Mouse (Mus musculus): ENCODE results near the gene Prss44. TPM values are rescaled to one million over a fixed set of nuclear protein-coding genes. Genes with fewer than 3 reads are reported as not detected.

The Prss44 gene
- polyA plus RNA-seq, 1 experiment from 2014 or later = not detected

DNA sequence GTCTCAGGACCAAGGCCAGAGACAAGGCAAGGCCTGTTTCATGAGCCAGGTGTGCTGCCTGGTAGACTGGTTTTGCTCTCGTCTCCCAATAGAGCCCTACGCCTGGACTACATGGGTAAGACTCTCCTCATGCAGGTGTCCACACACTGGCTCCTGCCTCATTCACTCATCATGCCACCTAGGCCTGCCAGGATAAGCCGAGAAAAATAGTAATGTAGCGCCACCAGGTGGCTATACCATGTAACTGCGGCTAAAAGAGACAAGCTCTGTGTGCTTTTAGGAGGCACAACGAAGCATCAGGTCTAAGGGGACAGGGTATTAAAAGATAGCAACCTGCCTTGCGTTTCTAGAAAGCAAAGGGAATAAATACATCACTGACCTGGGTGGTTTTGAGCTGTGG is 57.2 kb downstream of the Prss44 start:
- H3K27ac ChIP-seq (ENCODE audit: low read depth, low read length) = no peak overlapping the region
- no peak overlapping the region for H3K4me2 ChIP-seq (replicated peaks; ENCODE audit: low read depth, low read length)
- 20% methylated on average over 7 of the region's 7 CpGs for WGBS
- no peak overlapping the region for H3K9ac ChIP-seq (ENCODE audit: low read depth, low read length)
- H3K27me3 ChIP-seq (ENCODE audit: control insufficient read depth, insufficient read depth, low read length) = peaks cover 16% of the 10 kb centered on the region
- no peak overlapping the region for H3K4me3 ChIP-seq (ENCODE audit: low read length)
- no peak for ATAC-seq (ENCODE audit: low FRiP score, low TSS enrichment)
- peaks cover 18% of the 10 kb centered on the region; the same call in 1 of the 2 replicates for H3K4me1 ChIP-seq (ENCODE audit: control insufficient read depth, insufficient read depth, low read length)
- H3K36me3 ChIP-seq (ENCODE audit: control insufficient read depth, insufficient read depth, low read length) = no peaks in the 10 kb centered on the region
- no peaks in the 10 kb centered on the region for H3K9me3 ChIP-seq (ENCODE audit: control insufficient read depth, low read length)

Other genes starting within 250 kb of the Prss44 start
- gene Nradd, start 189.5 kb upstream of the Prss44 start, polyA plus RNA-seq (2014; fragmentation: Nextera tagmentation; extraction: Ambion mirVana) = 23.6 and 64.4 TPM in 2 replicates
- 2.6 and 4.8 TPM in 2 replicates for gene Nbeal2, start 159.8 kb upstream of the Prss44 start, polyA plus RNA-seq (2014; fragmentation: Nextera tagmentation; extraction: Ambion mirVana)
- 160 and 193 TPM in 2 replicates for gene Ccdc12, start 157.5 kb upstream of the Prss44 start, polyA plus RNA-seq (2014; fragmentation: Nextera tagmentation; extraction: Ambion mirVana)
- gene Myl3, start 72.1 kb upstream of the Prss44 start, polyA plus RNA-seq (2014; fragmentation: Nextera tagmentation; extraction: Ambion mirVana) = 0.96 and 1.4 TPM in 2 replicates
- gene Pth1r, start 66.8 kb upstream of the Prss44 start, polyA plus RNA-seq (2014; fragmentation: Nextera tagmentation; extraction: Ambion mirVana) = 27.3 and 40.9 TPM in 2 replicates
- not detected in 2 replicates for gene Prss42, start 15.8 kb upstream of the Prss44 start, polyA plus RNA-seq (2014; fragmentation: Nextera tagmentation; extraction: Ambion mirVana)
- not detected in 2 replicates for gene Prss43, start 12.7 kb downstream of the Prss44 start, polyA plus RNA-seq (2014; fragmentation: Nextera tagmentation; extraction: Ambion mirVana)
- not detected in 2 replicates for gene Prss45, start 20.6 kb downstream of the Prss44 start, polyA plus RNA-seq (2014; fragmentation: Nextera tagmentation; extraction: Ambion mirVana)
- not detected in 2 replicates for gene Prss46, start 30.5 kb downstream of the Prss44 start, polyA plus RNA-seq (2014; fragmentation: Nextera tagmentation; extraction: Ambion mirVana)
- gene Prss50, start 44.0 kb downstream of the Prss44 start, polyA plus RNA-seq (2014; fragmentation: Nextera tagmentation; extraction: Ambion mirVana) = 0.24 and 1.1 TPM in 2 replicates
- 2.4 and 4.1 TPM in 2 replicates for gene Als2cl, start 65.9 kb downstream of the Prss44 start, polyA plus RNA-seq (2014; fragmentation: Nextera tagmentation; extraction: Ambion mirVana)
- 0.38 and 0.49 TPM in 2 replicates for gene Tmie, start 66.1 kb downstream of the Prss44 start, polyA plus RNA-seq (2014; fragmentation: Nextera tagmentation; extraction: Ambion mirVana)
- gene Fam240a, start 102.9 kb downstream of the Prss44 start, polyA plus RNA-seq (2014; fragmentation: Nextera tagmentation; extraction: Ambion mirVana) = not detected in 2 replicates
- not detected in 2 replicates for gene Tdgf1, start 132.2 kb downstream of the Prss44 start, polyA plus RNA-seq (2014; fragmentation: Nextera tagmentation; extraction: Ambion mirVana)
- 0.15 TPM in 1 of 2 replicates, not detected in the other for gene Lrrc2, start 137.6 kb downstream of the Prss44 start, polyA plus RNA-seq (2014; fragmentation: Nextera tagmentation; extraction: Ambion mirVana)
- 0.32 TPM in 1 of 2 replicates, not detected in the other for gene Rtp3, start 176.6 kb downstream of the Prss44 start, polyA plus RNA-seq (2014; fragmentation: Nextera tagmentation; extraction: Ambion mirVana)
- 0.31 and 0.41 TPM in 2 replicates for gene Ltf, start 205.3 kb downstream of the Prss44 start, polyA plus RNA-seq (2014; fragmentation: Nextera tagmentation; extraction: Ambion mirVana)
- gene Ccrl2, start 243.5 kb downstream of the Prss44 start, polyA plus RNA-seq (2014; fragmentation: Nextera tagmentation; extraction: Ambion mirVana) = 0.61 and 0.83 TPM in 2 replicates